ENCODE assay signal across 11 mouse cellular contexts in genomic region chrX:74424443-74424842, GRCm38 (mm10). TPM values are rescaled to one million over a fixed set of nuclear protein-coding genes. Genes with fewer than 3 reads are reported as not detected.
DNase-seq lines count a peak whose midpoint lies in the region; ATAC-seq lines count a peak whose summit lies in the region.
"Had no signal": no experiment of that assay in that cellular context is flagged by ENCODE, and none has a peak within 500 bp of the region (broad histone marks: within the 10 kb centered on the region; RNA-seq: fewer than 3 reads in every experiment).

No protein-coding gene starts in this region.

- H3K9me3 ChIP-seq in liver, embryonic 16.5 days (replicated peaks; ENCODE audit: control insufficient read depth, low read length): no peaks in the 10 kb centered on the region
- no peaks in the 10 kb centered on the region for H3K9me3 ChIP-seq in forebrain, embryonic 16.5 days (ENCODE audit: control insufficient read depth, low read length)
- H3K9me3 ChIP-seq: limb, embryonic 15.5 days had no signal

- H3K4me1 ChIP-seq in brown adipose tissue, adult 24 weeks (ENCODE audit: control insufficient read depth, insufficient read depth, insufficient read length, low read length): no peaks in the 10 kb centered on the region
- peaks cover 18% of the 10 kb centered on the region for H3K4me1 ChIP-seq in liver, embryonic 16.5 days (ENCODE audit: control insufficient read depth, low read depth, low read length)
- 0 out of 2 replicates have a peak, but pooled peaks cover 2% of the 10 kb centered on the region for H3K4me1 ChIP-seq in forebrain, embryonic 16.5 days (replicated peaks; ENCODE audit: control insufficient read depth, insufficient read depth, low read length)

- H3K4me3 ChIP-seq in brown adipose tissue, adult 24 weeks (ENCODE audit: insufficient read depth, low read depth, low read length): 0 out of 2 replicates have a peak overlapping the region, but pooled peaks have one; percentile 3
- peak overlapping the region; percentile 65 for H3K4me3 ChIP-seq in liver, embryonic 16.5 days (ENCODE audit: low read depth, low read length)
- H3K4me3 ChIP-seq in forebrain, embryonic 16.5 days (replicated peaks; ENCODE audit: low read length): no peak overlapping the region
- H3K4me3 ChIP-seq: limb, embryonic 15.5 days had no signal

- H3K36me3 ChIP-seq in liver, embryonic 16.5 days (ENCODE audit: control insufficient read depth, insufficient read depth): no peaks in the 10 kb centered on the region; the same call in 1 of the 2 replicates
- H3K36me3 ChIP-seq in forebrain, embryonic 16.5 days (ENCODE audit: control insufficient read depth, insufficient read depth): no peaks in the 10 kb centered on the region
- H3K36me3 ChIP-seq: limb, embryonic 15.5 days had no signal

- H3K4me2 ChIP-seq in liver, embryonic 16.5 days (ENCODE audit: low read depth, low read length): peak overlapping the region; percentile 69
- no peak overlapping the region for H3K4me2 ChIP-seq in forebrain, embryonic 16.5 days (ENCODE audit: low read length)
- H3K4me2 ChIP-seq: limb, embryonic 15.5 days had no signal

- H3K27ac ChIP-seq in brown adipose tissue, adult 24 weeks (replicated peaks; ENCODE audit: low read depth, low read length): peak overlapping the region; percentile 99
- peak overlapping the region; percentile 88 for H3K27ac ChIP-seq in liver, embryonic 16.5 days (ENCODE audit: low read length)
- H3K27ac ChIP-seq in forebrain, embryonic 16.5 days (ENCODE audit: low read length): no peak overlapping the region
- H3K27ac ChIP-seq: limb, embryonic 15.5 days had no signal

- no peaks in the 10 kb centered on the region for H3K27me3 ChIP-seq in liver, embryonic 16.5 days (ENCODE audit: control insufficient read depth, insufficient read depth, low read depth, low read length)
- H3K27me3 ChIP-seq in forebrain, embryonic 16.5 days (replicated peaks; ENCODE audit: control insufficient read depth, insufficient read depth, low read length): no peaks in the 10 kb centered on the region
- H3K27me3 ChIP-seq: limb, embryonic 15.5 days had no signal

- peak overlapping the region; percentile 63 for H3K9ac ChIP-seq in liver, embryonic 16.5 days (ENCODE audit: low read depth, low read length)
- no peak overlapping the region for H3K9ac ChIP-seq in forebrain, embryonic 16.5 days (replicated peaks; ENCODE audit: low read depth, low read length)
- H3K9ac ChIP-seq: limb, embryonic 15.5 days had no signal

- peak; percentile 45 for DNase-seq in urinary bladder, postnatal 14 days (ENCODE audit: low spot score)
- DNase-seq in urinary bladder, adult 2 months (ENCODE audit: low spot score): no peak
- no peak for DNase-seq in layer of hippocampus, adult 11-12 months (ENCODE audit: low spot score)
- no peak for DNase-seq in left cerebral cortex, postnatal 36 days (ENCODE audit: low spot score in 2 of 2)
- DNase-seq: cerebellum, postnatal 36 days; right cerebral cortex, postnatal 14 days; thymus, postnatal 25 days had no signal

- peak; percentile 57 for ATAC-seq in liver, embryonic 16.5 days (ENCODE audit: low read depth)
- ATAC-seq in forebrain, embryonic 16.5 days: no peak

- intact Hi-C loops in left cerebral cortex, postnatal 36 days (cut with DNase I): no loop called here

RNA-seq across cellular contexts. Expression of gene G6pdx, which starts 4.6 kb away (rescaled TPM):
- polyA plus RNA-seq in urinary bladder, adult 2 months (2012; rRNA removed): 95.5 and 113 TPM in 2 replicates
- 221 and 233 TPM in 2 replicates for polyA plus RNA-seq in brown adipose tissue, adult 24 weeks (2012; ENCODE audit: insufficient read depth, insufficient read length, missing spikeins)
- 42.3 and 42.7 TPM in 2 replicates for polyA plus RNA-seq in liver, embryonic 16.5 days (2015; fragmentation: Nextera tagmentation; extraction: Ambion mirVana)
- 60.7 and 64.5 TPM in 2 replicates for polyA plus RNA-seq in forebrain, embryonic 16.5 days (2015; fragmentation: Nextera tagmentation; extraction: Ambion mirVana)
- total RNA-seq in left cerebral cortex, postnatal 36 days (2021): 10 to 100 TPM; 25.9 to 26.3 TPM

RNA-seq across cellular contexts. Expression of gene Ikbkg, which starts 31.4 kb away (rescaled TPM):
- polyA plus RNA-seq in urinary bladder, adult 2 months (2012; rRNA removed): 25.0 and 26.3 TPM in 2 replicates
- polyA plus RNA-seq in brown adipose tissue, adult 24 weeks (2012; ENCODE audit: insufficient read depth, insufficient read length, missing spikeins): 17.2 and 19.9 TPM in 2 replicates
- polyA plus RNA-seq in liver, embryonic 16.5 days (2015; fragmentation: Nextera tagmentation; extraction: Ambion mirVana): 29.4 and 29.7 TPM in 2 replicates
- 19.8 and 25.8 TPM in 2 replicates for polyA plus RNA-seq in forebrain, embryonic 16.5 days (2015; fragmentation: Nextera tagmentation; extraction: Ambion mirVana)
- total RNA-seq in left cerebral cortex, postnatal 36 days (2021): 10 to 100 TPM; 46.9 to 49.9 TPM

RNA-seq across cellular contexts. Expression of gene Fam3a, which starts 31.4 kb away (rescaled TPM):
- 38.3 and 40.6 TPM in 2 replicates for polyA plus RNA-seq in urinary bladder, adult 2 months (2012; rRNA removed)
- 17.3 and 20.5 TPM in 2 replicates for polyA plus RNA-seq in brown adipose tissue, adult 24 weeks (2012; ENCODE audit: insufficient read depth, insufficient read length, missing spikeins)
- 13.1 and 14.2 TPM in 2 replicates for polyA plus RNA-seq in liver, embryonic 16.5 days (2015; fragmentation: Nextera tagmentation; extraction: Ambion mirVana)
- polyA plus RNA-seq in forebrain, embryonic 16.5 days (2015; fragmentation: Nextera tagmentation; extraction: Ambion mirVana): 34.6 and 36.4 TPM in 2 replicates
- total RNA-seq in left cerebral cortex, postnatal 36 days (2021): 10 to 100 TPM; 18.0 to 22.5 TPM

RNA-seq across cellular contexts. Expression of gene Slc10a3, which starts 51.3 kb away (rescaled TPM):
- 14.1 and 18.0 TPM in 2 replicates for polyA plus RNA-seq in urinary bladder, adult 2 months (2012; rRNA removed)
- 6.3 and 7.3 TPM in 2 replicates for polyA plus RNA-seq in brown adipose tissue, adult 24 weeks (2012; ENCODE audit: insufficient read depth, insufficient read length, missing spikeins)
- 6.1 TPM in 2 replicates for polyA plus RNA-seq in liver, embryonic 16.5 days (2015; fragmentation: Nextera tagmentation; extraction: Ambion mirVana)
- 8.3 and 8.5 TPM in 2 replicates for polyA plus RNA-seq in forebrain, embryonic 16.5 days (2015; fragmentation: Nextera tagmentation; extraction: Ambion mirVana)
- 1 to 10 TPM; 2.4 to 2.7 TPM for total RNA-seq in left cerebral cortex, postnatal 36 days (2021)

RNA-seq across cellular contexts. Expression of gene Ubl4a, which starts 51.4 kb away (rescaled TPM):
- polyA plus RNA-seq in urinary bladder, adult 2 months (2012; rRNA removed): 54.3 and 66.7 TPM in 2 replicates
- polyA plus RNA-seq in brown adipose tissue, adult 24 weeks (2012; ENCODE audit: insufficient read depth, insufficient read length, missing spikeins): 48.6 and 54.3 TPM in 2 replicates
- polyA plus RNA-seq in liver, embryonic 16.5 days (2015; fragmentation: Nextera tagmentation; extraction: Ambion mirVana): 37.1 and 39.3 TPM in 2 replicates
- 75.8 and 76.8 TPM in 2 replicates for polyA plus RNA-seq in forebrain, embryonic 16.5 days (2015; fragmentation: Nextera tagmentation; extraction: Ambion mirVana)
- 10 to 100 TPM; 64.6 to 77.3 TPM for total RNA-seq in left cerebral cortex, postnatal 36 days (2021)
